Mouse (Mus musculus): ENCODE measurements around the gene Ptgdr.
"Not testable (repeated sequence)": the region's sequence is repeated elsewhere in the genome, so short reads cannot be mapped to it uniquely, and the experiment has no call there.

The Ptgdr gene

DNA sequence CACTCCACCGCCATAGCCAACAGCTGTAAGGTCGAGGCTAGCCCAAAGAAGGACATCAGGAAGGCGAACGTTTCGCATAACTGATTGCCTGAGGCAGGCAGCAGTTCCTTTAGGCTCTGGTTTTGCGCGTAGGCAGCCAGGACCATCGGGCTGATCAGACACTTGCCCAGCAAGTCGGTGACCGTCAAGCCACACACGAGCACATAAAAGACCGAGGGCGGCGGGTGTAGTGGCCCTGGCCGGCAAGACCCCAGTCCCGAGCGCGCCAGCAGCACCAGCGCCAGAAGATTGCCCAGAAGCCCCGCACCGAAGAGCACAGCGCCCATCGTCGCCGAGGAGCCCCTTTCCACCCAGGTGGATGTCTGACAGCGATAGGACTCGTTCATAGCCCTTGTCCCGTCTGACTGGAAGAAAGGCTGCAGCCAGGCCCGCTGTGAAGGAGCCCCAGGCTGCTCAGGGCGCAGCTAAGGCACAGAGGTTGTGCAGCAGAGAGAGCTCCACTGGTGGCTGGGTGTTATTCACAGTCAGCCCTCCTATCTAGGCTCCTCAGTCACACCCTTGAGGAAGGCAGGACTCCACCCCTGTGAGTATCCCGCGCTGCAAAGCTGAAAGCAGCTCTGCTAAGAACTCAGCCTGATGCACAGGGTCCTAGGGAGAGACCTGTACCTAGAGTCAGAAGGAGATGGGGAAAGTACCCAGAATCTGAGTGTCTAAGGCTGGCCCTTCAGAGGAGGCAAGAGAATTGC lies at the start of gene Ptgdr:
Gene Ptgdr (minus strand): TSS at position 508 of the 746 bp plus-strand sequence.
- DNase-seq (ENCODE audit: low spot score) = no peak

DNA sequence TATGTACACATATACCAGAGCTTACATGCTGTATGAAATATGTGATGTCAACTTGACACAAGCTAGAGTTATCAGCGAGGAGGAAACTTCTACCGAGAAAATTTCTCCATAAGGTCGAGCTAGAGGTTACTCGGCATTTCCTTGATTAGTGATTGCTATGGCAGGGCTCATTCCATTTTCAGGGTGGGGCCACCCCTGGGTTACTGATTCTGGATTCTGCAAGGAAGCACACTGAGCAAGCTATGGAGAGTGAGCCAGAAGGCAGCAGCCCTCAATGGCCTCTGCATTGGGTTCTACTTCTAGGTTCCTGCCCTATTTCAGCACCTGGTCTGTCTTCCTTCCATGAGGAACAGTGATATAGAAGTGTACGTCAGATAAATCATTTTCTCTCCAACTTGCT lies 48.6 kb upstream of the Ptgdr start:
- DNase-seq (ENCODE audit: low spot score) = no peak

- no peak for DNase-seq (ENCODE audit: low spot score)
Observed at GRCm38 (mm10) chr14:44904199-44904598, 45.0 kb upstream of the Ptgdr start.

GRCm38 (mm10) chr14:44901735-44902134 lies 42.6 kb upstream of the Ptgdr start:
- not testable (repeated sequence) for DNase-seq (ENCODE audit: low spot score)

GRCm38 (mm10) chr14:44891387-44892132 lies 32.4 kb upstream of the Ptgdr start:
- DNase-seq (ENCODE audit: low spot score) = no peak

GRCm38 (mm10) chr14:44869686-44870085 lies 10.5 kb upstream of the Ptgdr start:
- DNase-seq (ENCODE audit: low spot score) = no peak

DNA sequence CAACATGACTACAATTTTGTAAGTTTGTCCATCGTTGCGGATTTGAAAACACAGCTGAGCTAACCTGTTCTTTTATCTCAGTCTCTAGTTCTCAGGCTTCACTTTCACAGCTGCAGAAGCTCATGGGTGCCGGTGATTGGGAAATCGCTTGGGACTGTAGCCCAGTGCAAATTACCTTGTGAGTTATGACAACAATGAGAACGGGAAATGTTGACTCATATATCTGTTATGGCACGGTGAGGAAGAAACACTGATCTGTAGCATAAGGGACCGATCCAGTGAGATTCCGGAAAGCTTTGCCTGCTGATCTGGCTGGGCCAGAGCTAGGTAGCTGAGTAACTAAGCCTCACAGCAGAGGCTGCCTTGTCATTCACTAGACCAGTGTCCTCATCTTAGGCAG lies 6.5 kb upstream of the Ptgdr start:
- DNase-seq (ENCODE audit: low spot score) = no peak

DNA sequence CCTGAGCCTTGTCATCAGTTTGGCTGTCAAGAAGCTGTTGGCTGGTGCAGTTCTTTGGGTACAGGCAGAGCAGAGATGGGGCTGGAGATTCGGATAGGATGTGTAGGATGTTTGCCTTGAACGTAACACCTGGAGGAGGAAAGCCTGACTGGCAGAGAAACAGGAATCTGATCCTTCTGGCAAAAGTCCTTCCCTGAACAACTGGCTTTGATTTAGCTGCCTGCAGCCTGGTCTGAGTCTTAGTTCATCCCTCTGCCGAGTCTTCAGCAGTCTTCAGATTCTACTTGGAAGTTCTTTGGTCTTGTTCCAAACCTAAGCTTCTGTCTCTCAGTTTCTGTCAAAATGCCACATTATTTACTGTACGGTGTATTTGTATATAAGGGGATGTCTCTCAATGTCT lies 3.9 kb upstream of the Ptgdr start:
- no peak for DNase-seq (ENCODE audit: low spot score)

GRCm38 (mm10) chr14:44861161-44861560 lies 2.0 kb upstream of the Ptgdr start:
- DNase-seq (ENCODE audit: low spot score) = no peak

- no peak for DNase-seq (ENCODE audit: low spot score)
Observed at GRCm38 (mm10) chr14:44858372-44858771, 803 bp downstream of the Ptgdr start.

DNA sequence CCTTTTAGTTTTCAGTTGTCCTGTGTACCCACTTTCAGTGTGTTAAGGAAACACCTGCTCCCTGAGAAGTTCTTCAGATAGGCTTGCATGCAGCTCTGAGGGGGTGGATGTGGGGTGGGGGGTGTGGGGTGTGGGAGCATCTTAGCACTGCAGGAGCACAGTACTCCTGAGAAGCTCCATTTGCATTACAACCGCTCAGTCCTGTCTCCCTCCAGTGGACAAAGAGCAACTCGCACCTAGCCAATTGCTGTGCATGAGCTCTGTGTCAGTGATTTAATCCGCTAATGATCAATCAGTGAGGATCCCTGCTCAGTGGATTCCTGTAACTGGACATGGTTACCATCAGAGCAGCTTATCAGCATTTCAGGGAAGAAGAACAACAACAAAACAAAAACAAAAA lies 8.5 kb downstream of the Ptgdr start:
- DNase-seq (ENCODE audit: low spot score) = not testable (repeated sequence)

- DNase-seq (ENCODE audit: low spot score) = no peak
Observed at GRCm38 (mm10) chr14:44847740-44848139, 11.4 kb downstream of the Ptgdr start.

- no peak for DNase-seq (ENCODE audit: low spot score)
Observed at GRCm38 (mm10) chr14:44846558-44847263, 12.5 kb downstream of the Ptgdr start.

GRCm38 (mm10) chr14:44843768-44844755 lies 15.1 kb downstream of the Ptgdr start:
- no peak for DNase-seq (ENCODE audit: low spot score)

GRCm38 (mm10) chr14:44838685-44839084 lies 20.5 kb downstream of the Ptgdr start:
- no peak for DNase-seq (ENCODE audit: low spot score)

DNA sequence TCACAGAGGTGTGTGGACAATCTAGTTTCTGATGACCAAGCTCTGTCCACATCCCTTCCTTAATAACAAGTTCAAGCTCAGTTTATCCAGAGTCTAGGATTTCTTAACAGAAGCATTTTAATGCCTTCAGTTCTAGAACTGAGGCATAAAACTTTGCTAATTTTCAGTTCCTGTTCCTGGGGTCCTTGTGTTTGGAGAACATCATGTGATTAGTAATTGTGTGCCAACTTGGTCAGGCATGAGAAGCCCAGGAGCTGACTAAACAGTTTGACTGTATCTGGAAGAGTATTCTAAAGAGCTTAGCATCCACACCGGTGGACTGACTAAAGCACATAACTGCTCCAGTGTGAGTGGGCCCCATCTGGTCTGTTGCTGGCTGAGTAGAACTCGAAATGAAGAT lies 24.0 kb downstream of the Ptgdr start:
- no peak for DNase-seq (ENCODE audit: low spot score)

- DNase-seq (ENCODE audit: low spot score) = not testable (repeated sequence)
Observed at GRCm38 (mm10) chr14:44834134-44834533, 25.0 kb downstream of the Ptgdr start.

DNA sequence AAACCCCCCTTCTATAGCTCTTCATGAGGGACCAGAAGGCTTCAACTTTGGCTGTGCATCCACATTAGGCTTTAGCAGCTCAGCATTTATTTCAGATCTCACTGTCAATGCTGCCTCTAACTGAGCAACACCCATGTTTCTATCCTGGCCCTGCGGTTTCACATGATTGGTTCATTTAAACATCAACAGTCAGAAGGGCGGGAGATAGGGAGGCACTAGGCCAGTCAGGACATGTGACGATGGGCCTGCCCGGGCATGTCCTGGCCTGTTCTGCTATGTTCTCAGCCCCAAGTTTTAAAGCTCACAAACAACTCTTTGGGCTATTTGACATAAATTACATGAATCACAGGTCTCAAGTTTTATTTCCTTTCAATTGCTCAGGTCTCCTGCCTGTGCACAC lies 26.1 kb downstream of the Ptgdr start:
- DNase-seq (ENCODE audit: low spot score) = not testable (repeated sequence)

- DNase-seq (ENCODE audit: low spot score) = no peak
Observed at GRCm38 (mm10) chr14:44827736-44828135, 31.4 kb downstream of the Ptgdr start.

DNA sequence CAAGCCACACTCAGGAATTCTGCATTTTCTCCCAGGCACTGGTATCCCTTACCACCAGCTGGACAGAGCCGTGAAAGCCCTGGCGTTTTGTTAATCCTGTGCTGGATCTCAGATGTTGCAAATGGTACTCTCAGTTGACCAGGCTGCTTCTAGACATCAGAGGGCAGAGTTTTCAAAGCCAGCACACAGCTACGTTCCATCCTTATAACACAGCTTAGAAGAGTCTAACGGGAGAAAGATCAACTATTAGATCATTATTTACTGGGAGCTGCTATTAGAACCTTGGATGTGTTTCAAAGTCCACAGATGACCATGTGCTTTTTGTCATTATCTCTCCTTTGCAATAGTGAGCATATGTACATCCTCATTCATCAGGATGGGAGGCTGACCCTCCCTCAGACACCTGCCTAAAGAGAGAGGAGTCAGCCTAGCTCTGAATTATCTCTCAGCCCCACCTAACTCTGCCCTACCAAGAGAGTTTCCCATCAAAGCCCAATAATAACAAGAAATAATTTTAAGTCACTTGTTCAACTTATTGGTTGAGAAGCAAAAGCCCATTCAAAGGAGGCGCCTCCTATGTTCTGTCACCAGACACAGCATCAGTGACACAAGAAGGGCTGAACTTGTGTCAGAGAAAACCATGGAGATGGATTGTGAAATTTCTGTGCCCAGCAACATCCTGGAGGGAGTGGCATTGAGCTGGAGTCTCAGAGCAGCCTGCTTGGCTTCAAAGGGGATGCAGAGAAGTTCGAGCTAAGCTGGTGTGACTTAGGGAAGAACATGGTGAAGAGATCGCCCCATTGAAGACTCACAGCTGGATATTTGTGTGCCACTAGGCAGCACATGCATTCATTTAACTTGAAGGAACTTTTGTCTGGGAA lies 37.8 kb downstream of the Ptgdr start:
- DNase-seq (ENCODE audit: low spot score) = no peak

GRCm38 (mm10) chr14:44813152-44813551 lies 46.0 kb downstream of the Ptgdr start:
- DNase-seq (ENCODE audit: low spot score) = not testable (repeated sequence)

All from testis, postnatal 14 days (tissue).